Mouse (Mus musculus): ENCODE results near the gene Dek.

GRCm38 (mm10) chr13:47124449-47124848 is 18.4 kb upstream of the Dek start:
- peak; percentile 33 for TF ChIP-seq CTCF (IDR thresholded peaks at IDR 0.05; ENCODE audit: low read depth)
- no peak for TF ChIP-seq EP300 (IDR thresholded peaks at IDR 0.05; ENCODE audit: low read depth)
